Mouse (Mus musculus): ENCODE measurements around the gene Nedd8.

Nedd8 gene

DNA sequence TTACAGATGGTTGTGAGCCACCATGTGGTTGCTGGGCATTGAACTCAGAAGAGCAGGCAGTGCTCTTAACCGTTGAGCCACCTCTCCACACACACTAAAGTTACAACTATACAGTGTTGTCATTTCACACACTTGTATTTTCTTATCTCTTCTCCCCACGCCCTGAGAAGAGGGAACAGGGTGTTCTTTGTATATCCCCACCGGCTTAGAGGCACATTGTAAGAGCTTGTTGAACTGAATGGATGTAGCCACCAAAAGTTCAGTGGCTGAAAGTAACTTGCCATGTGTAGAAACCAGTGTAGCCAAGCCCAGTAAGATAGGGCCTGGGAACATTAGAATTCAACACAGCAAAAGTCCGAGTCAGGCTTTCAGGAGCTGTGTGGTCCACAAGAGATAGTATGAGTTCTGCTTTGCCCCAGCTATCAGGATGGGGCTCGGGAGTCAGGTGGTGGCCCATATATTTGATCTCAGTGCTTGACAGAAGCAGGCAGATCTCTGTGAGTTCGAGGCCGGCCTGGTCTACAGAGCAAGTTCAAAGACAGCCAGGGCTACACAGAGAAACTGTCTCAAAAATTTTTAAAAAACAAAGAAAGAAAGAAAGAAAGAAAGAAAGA is 57.3 kb downstream of the Nedd8 start:
- DNase-seq (ENCODE audit: low spot score in 2 of 2) = no peak

DNA sequence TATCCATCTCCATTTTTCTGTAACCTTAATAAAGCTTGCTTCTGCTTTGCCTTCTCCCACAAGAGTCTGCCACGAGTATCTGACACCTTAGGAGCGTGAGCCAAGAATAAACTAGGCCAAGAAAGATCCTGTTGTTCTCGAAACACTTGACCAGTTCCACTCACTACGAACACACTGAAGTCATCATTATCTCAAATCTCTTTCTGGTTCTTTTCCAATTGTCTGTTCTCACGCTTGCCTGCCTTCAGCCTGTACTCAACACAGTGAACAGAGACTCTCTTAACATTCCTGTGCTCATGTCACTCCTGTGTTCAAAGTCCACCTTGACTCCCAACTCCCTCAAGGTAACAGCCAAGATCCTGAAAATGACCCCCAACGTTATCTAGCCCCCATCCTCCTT is 58.6 kb downstream of the Nedd8 start:
- no peak for DNase-seq (ENCODE audit: low spot score in 2 of 2)
